Comparison of ENCODE assay signal across 16 mouse cellular contexts in genomic region chr3:18928401-18929104, GRCm38 (mm10).
"Had no signal": no experiment of that assay in that cellular context is flagged by ENCODE, and none has a peak within 500 bp of the region (broad histone marks: within the 10 kb centered on the region; RNA-seq: fewer than 3 reads in every experiment).

No protein-coding gene starts in this region.

- H3K27me3 ChIP-seq: intestine, embryonic 15.5 days; kidney, embryonic 15.5 days; limb, embryonic 12.5 days; liver, embryonic 13.5 days; lung, embryonic 15.5 days; megakaryocyte, embryonic 14.5 days had no signal

- DNase-seq: kidney, adult 18-20 months; kidney, postnatal 25 days; liver; liver, embryonic 13.5 days; liver, postnatal 0 days; lung, postnatal 14 days; right cerebral cortex, adult 18-20 months; right cerebral cortex, postnatal 25 days; thymus, postnatal 4 days had no signal

- H3K9me3 ChIP-seq: intestine, embryonic 15.5 days; kidney, embryonic 15.5 days; limb, embryonic 12.5 days; liver, embryonic 13.5 days; lung, embryonic 15.5 days; megakaryocyte, embryonic 14.5 days had no signal

- H3K4me1 ChIP-seq: intestine, embryonic 15.5 days; kidney, embryonic 15.5 days; limb, embryonic 12.5 days; liver, embryonic 13.5 days; lung, embryonic 15.5 days; megakaryocyte, embryonic 14.5 days had no signal

- H3K4me3 ChIP-seq: intestine, embryonic 15.5 days; kidney, embryonic 15.5 days; limb, embryonic 12.5 days; liver, embryonic 13.5 days; lung, embryonic 15.5 days; megakaryocyte, embryonic 14.5 days had no signal

- H3K27ac ChIP-seq: intestine, embryonic 15.5 days; kidney, embryonic 15.5 days; limb, embryonic 12.5 days; liver, embryonic 13.5 days; lung, embryonic 15.5 days; macrophage; stomach, postnatal 0 days had no signal

- H3K9ac ChIP-seq: intestine, embryonic 15.5 days; kidney, embryonic 15.5 days; limb, embryonic 12.5 days; liver, embryonic 13.5 days; liver, postnatal 0 days; lung, embryonic 15.5 days had no signal

- H3K36me3 ChIP-seq: intestine, embryonic 15.5 days; kidney, embryonic 15.5 days; limb, embryonic 12.5 days; liver, embryonic 13.5 days; lung, embryonic 15.5 days had no signal

- H3K4me2 ChIP-seq: intestine, embryonic 15.5 days; kidney, embryonic 15.5 days; limb, embryonic 12.5 days; liver, embryonic 13.5 days; lung, embryonic 15.5 days had no signal

- ATAC-seq: intestine, embryonic 15.5 days; liver, postnatal 0 days had no signal
